Mouse (Mus musculus) thymus, adult 2 months (tissue): ENCODE results near the gene Irx6. TPM values are rescaled to one million over a fixed set of nuclear protein-coding genes. Genes with fewer than 3 reads are reported as not detected.

Experiments
- DNase-seq: peaks from one replicate; pipeline ENCODE4 v3.0.0; 2021
- H3K27ac ChIP-seq: fragments of 200-500 bp; 2 replicates; pipeline ENCODE4 v1.5.1; 2012; ENCODE audit warnings: low read length, control low read depth; ENCODE audit not compliant: control insufficient read depth, insufficient read depth
- H3K27me3 ChIP-seq: fragments of 200-500 bp; 2 replicates; pipeline ENCODE4 v1.6.1; 2012; ENCODE audit warnings: mild to moderate bottlenecking, low read length, moderate library complexity, mixed read lengths; ENCODE audit not compliant: control insufficient read depth, insufficient read depth
- H3K36me3 ChIP-seq: fragments of 200-500 bp; 2 replicates; pipeline ENCODE4 v1.6.1; 2012; ENCODE audit warnings: mild to moderate bottlenecking, low read length, moderate library complexity; ENCODE audit not compliant: control insufficient read depth, insufficient read depth
- H3K4me1 ChIP-seq: fragments of 200-500 bp; replicated peaks from 2 replicates; pipeline ENCODE4 v1.6.1; 2012; ENCODE audit warnings: low read length; ENCODE audit not compliant: control insufficient read depth, insufficient read depth
- H3K4me3 ChIP-seq: fragments of 200-500 bp; 2 replicates; pipeline ENCODE4 v1.5.1; 2012; ENCODE audit warnings: mild to moderate bottlenecking, low read length, control low read depth, moderate library complexity; ENCODE audit not compliant: control insufficient read depth, insufficient read depth
- CTCF ChIP-seq: fragments of 200-500 bp; IDR thresholded peaks from 2 replicates; pipeline ENCODE4 v1.5.1; 2012; ENCODE audit warnings: mild to moderate bottlenecking, control low read depth, low read length, moderate library complexity, borderline replicate concordance; ENCODE audit not compliant: control insufficient read depth, poor library complexity, insufficient read depth; ENCODE audit errors: extremely low read depth
- POLR2A ChIP-seq: fragments of 200-500 bp; IDR thresholded peaks from 2 replicates; pipeline ENCODE4 v1.6.1; 2012; ENCODE audit warnings: mild to moderate bottlenecking, low read length, control low read depth, moderate library complexity; ENCODE audit not compliant: control insufficient read depth, poor library complexity, insufficient read depth; ENCODE audit errors: extremely low read depth
- WGBS: fragments of 180-500 bp; shearing (Covaris S2); methylation state at CpG from one replicate; pipeline ENCODE4 v1.1.7; 2018; 5-methylcytosine and 5-hydroxymethylcytosine counted together
- polyA plus RNA-seq: library from polyadenylated mRNA; depleted of rRNA; stranded (reverse); fragments of >200 nt; gene quantifications from 2 replicates; pipeline ENCODE4 v1.2.3, GENCODE M21; 2012; rRNA removed

Gene Irx6
- polyA plus RNA-seq, 1 experiment = 0.07 TPM

DNA sequence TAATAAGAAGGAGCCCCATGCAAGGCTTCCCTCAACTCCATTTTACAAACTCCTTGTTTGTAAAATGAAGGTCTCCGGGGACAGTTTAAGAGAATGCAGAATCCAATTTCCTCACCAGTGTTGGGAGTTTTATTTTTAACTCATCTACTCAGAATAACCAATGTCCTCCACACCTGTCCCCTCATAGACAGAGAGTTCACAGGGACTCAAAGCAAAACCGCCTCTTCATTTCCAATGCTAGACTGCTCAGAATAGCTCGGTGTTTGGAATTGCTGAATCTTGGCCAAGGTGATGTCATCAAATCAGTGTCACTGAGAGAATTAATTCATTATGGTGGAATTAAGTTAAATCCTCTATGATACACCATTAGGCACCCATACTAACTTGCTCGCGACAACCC, 44.0 kb downstream of the Irx6 start:
- H3K27ac ChIP-seq = no peak overlapping the region

DNA sequence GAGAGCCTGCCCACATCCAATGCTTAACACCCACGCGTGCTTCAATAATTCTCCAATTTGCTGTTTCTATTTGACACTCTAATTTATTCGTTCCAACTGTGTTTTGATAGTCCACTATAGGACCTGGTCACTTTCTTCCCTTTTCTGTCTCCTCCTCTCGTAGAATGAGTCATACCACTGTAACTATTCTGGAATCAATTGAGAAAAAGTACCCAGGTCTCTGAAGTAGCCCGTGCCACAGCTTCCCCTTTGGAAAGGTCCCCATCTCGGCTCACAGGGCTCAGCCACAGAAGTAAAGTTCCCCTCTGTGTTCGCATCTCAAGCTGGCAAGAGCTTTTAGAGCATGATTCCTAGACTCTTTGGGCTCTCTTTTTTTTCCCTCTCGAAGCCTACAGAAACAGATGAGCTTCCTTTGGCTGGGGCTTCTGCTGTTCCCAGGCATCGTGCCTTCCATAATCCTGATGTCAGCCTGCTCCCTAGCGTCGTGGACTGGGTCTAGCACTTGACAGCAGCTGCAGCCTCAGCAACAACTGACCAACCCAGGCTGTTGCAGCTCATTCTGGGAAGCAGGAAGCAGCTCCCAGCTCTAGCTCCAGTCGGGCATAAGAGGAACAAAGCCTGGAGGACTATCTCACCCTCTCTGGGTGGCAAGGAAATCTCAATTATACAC, 47.3 kb downstream of the Irx6 start:
- no peaks in the 10 kb centered on the region for H3K36me3 ChIP-seq
- H3K4me1 ChIP-seq = no peaks in the 10 kb centered on the region
- H3K4me3 ChIP-seq = no peak overlapping the region
- H3K27ac ChIP-seq = no peak overlapping the region
- WGBS = 27% methylated on average over 12 of the region's 12 CpGs
- no peak for DNase-seq
- no peaks in the 10 kb centered on the region for H3K27me3 ChIP-seq
- TF ChIP-seq CTCF (no peak), POLR2A (no peak)

More for the DNA sequence above, 44.0 kb downstream of the Irx6 start:
- Histone ChIP-seq H3K4me3 (no peak overlapping the region), H3K27me3 (no peaks in the 10 kb centered on the region), H3K36me3 (no peaks in the 10 kb centered on the region), H3K4me1 (no peaks in the 10 kb centered on the region)
- WGBS = 96% methylated on average over 5 of the region's 5 CpGs
- no peak for DNase-seq
- no peak for TF ChIP-seq POLR2A
- TF ChIP-seq CTCF = no peak

DNA sequence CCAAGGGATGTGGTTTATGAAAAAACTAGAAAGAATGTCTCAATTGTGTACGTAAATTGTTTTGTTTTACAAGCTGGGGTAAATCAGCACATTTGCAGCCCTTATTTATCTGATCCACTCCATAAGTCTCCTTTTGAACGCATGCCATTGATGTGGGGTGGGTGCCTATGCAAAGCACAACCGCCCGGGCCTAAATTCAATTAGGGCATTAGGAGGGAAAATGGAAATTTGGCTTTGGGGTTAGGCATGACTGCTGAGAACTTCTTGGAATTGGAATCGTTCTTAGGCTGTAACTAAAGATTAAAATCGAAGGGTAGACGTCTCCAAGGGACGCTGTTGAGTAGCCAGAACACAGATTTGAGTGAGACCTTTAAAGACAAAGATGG, 47.8 kb downstream of the Irx6 start:
- H3K4me1 ChIP-seq = no peaks in the 10 kb centered on the region
- no peak for TF ChIP-seq CTCF
- no peak for TF ChIP-seq POLR2A
- no peak for DNase-seq
- H3K4me3 ChIP-seq = no peak overlapping the region
- no peaks in the 10 kb centered on the region for H3K36me3 ChIP-seq
- no peaks in the 10 kb centered on the region for H3K27me3 ChIP-seq
- H3K27ac ChIP-seq = no peak overlapping the region
- 75% methylated on average over 8 of the region's 8 CpGs for WGBS

DNA sequence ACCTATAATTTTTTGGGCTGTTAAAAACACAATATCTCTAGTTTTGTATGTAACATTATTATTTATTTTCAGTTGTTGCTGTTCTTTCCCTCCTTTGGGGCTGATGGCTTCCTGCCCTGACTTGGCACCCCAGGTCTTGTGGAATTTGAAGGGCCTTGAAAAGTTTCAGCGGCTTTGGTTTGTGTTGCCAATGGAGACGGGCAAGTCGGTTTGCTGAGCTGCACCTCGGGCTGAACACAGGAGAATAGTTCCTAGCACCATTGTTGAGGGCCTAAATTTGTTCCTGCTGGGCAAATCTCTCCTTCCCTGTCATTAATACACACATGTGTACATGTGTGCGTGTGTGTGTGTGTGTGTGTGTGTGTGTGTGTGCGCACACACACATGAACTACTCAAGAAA, 49.2 kb downstream of the Irx6 start:
- no peak overlapping the region for H3K27ac ChIP-seq
- no peak for DNase-seq
- 90% methylated on average over 6 of the region's 6 CpGs for WGBS

GRCm38 (mm10) chr8:92723947-92724346, 49.9 kb downstream of the Irx6 start:
- Histone ChIP-seq H3K36me3 (no peaks in the 10 kb centered on the region), H3K4me3 (no peak overlapping the region), H3K27me3 (no peaks in the 10 kb centered on the region), H3K27ac (no peak overlapping the region), H3K4me1 (no peaks in the 10 kb centered on the region)
- no peak for DNase-seq
- TF ChIP-seq POLR2A (no peak), CTCF (no peak)
- 54% methylated on average over 7 of the region's 7 CpGs for WGBS

More for the DNA sequence above, 49.2 kb downstream of the Irx6 start:
- Histone ChIP-seq H3K27me3 (no peaks in the 10 kb centered on the region), H3K36me3 (no peaks in the 10 kb centered on the region), H3K4me1 (no peaks in the 10 kb centered on the region), H3K4me3 (no peak overlapping the region)
- TF ChIP-seq CTCF (no peak), POLR2A (no peak)

DNA sequence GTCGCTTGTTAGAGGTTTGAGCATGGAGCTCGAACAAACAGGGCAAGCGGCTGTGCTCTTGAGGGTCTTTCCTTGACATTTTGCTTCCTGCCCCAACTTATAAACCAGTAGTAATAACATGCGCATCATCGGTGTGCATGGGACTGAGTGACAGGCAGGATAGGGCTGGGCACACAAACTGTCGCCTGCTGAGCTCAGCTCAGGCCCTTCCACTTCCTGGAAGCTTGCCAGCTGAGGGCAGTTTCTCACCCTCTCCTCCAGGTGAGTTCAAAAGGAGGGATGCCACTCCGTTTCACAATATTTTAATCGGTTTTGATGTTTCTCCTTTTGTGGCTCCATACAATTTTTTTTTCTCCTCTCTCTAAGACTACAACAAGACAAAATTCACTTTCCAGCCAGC, 50.3 kb downstream of the Irx6 start:
- no peak for TF ChIP-seq CTCF
- no peak for TF ChIP-seq POLR2A
- no peaks in the 10 kb centered on the region for H3K4me1 ChIP-seq
- H3K27ac ChIP-seq = no peak overlapping the region
- H3K36me3 ChIP-seq = no peaks in the 10 kb centered on the region
- WGBS = 78% methylated on average over 8 of the region's 8 CpGs
- no peak overlapping the region for H3K4me3 ChIP-seq
- DNase-seq = no peak
- no peaks in the 10 kb centered on the region for H3K27me3 ChIP-seq

Other genes with a start within 250 kb of the Irx6 start
- gene Mmp2, start 153.0 kb downstream of the Irx6 start, polyA plus RNA-seq = 41.5 and 55.9 TPM in 2 replicates
- 11.6 and 14.2 TPM in 2 replicates for gene Lpcat2, start 181.1 kb downstream of the Irx6 start, polyA plus RNA-seq
- gene Capns2, start 227.1 kb downstream of the Irx6 start, polyA plus RNA-seq = 0.22 and 0.66 TPM in 2 replicates